Mouse (Mus musculus): ENCODE results near the gene Six1. TPM values are rescaled to one million over a fixed set of nuclear protein-coding genes. Genes with fewer than 3 reads are reported as not detected.

The Six1 gene
- polyA plus RNA-seq, 1 experiment from 2014 or later, result 11.2 TPM

GRCm38 (mm10) chr12:73050305-73050704 lies 3.4 kb downstream of the Six1 start:
- DNase-seq (ENCODE audit: low spot score), result no peak

DNA sequence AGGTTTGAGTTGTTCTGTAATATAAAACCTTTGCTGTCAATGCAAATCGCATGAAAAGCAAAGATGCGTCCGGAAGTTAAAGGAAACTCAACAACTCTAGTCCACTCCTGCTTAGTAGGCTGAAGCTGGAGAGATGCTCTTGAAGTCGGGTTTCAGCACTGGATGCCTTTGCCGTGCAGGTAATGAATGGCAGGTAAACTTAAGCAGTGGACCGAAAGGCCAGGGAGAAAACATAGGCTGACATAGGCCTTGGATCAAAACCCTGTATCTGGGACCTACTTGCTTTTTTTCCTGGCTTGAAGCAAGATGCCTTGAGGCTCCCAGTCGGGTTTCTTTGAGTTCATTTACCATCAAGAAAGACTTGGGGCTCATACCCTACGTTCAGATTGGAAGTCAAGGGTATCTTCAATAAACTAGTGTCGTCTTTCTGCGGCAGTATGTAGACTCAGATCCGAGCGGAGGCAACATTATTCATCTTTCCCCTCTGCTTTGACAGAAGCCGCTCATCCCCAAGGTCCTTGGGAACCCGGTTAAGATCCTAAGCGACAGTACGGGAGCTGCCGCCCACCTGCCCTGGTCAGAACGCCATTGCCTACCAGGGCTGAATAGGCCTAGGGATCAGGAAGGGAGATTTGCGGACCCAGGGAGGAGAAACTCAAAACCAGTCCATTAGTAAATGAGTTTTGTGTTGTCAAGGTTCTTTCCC lies 4.0 kb downstream of the Six1 start:
- DNase-seq (ENCODE audit: low spot score), result no peak

DNA sequence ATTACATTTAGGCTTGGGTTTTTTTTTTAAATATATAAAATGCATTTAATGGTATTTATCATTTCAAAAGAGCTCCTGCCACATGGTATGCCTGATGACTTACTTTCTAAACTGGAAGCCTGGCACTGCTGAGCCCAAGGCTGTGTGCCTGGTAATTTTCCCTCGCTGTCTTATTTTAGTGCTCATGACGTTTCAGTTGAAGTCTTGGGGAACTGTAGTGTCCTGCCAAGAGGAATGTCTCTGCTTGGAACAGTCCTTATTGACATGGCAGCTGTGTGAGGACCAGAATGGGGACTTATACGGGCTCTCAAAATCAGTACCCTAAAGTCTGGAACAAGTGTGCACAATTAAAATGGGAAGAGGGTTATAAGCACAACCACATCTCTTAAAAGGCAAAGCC lies 5.2 kb downstream of the Six1 start:
- no peak for DNase-seq (ENCODE audit: low spot score)

DNA sequence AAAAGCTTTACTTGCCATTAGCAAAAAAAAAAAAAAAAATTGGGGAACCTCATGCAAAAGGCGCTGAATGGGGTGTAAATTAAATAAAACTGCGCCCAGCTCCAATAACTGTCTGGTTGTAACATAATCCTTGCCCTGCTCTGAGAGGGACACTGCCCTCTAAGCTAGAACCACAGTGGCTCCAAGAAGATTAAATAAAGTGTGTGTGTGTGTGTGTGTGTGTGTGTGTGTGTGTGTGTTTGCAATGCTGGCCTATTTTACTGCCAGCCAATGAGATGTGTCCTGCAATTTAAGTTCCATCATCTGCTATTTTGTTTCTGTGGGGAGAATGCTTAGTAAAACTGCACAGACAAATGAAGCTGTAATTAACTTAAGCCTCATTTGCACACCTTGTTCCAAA lies 6.1 kb downstream of the Six1 start:
- no peak for DNase-seq (ENCODE audit: low spot score)

- DNase-seq (ENCODE audit: low spot score), result peak; percentile 78
Observed at GRCm38 (mm10) chr12:73046607-73047180, 7.0 kb downstream of the Six1 start.

DNA sequence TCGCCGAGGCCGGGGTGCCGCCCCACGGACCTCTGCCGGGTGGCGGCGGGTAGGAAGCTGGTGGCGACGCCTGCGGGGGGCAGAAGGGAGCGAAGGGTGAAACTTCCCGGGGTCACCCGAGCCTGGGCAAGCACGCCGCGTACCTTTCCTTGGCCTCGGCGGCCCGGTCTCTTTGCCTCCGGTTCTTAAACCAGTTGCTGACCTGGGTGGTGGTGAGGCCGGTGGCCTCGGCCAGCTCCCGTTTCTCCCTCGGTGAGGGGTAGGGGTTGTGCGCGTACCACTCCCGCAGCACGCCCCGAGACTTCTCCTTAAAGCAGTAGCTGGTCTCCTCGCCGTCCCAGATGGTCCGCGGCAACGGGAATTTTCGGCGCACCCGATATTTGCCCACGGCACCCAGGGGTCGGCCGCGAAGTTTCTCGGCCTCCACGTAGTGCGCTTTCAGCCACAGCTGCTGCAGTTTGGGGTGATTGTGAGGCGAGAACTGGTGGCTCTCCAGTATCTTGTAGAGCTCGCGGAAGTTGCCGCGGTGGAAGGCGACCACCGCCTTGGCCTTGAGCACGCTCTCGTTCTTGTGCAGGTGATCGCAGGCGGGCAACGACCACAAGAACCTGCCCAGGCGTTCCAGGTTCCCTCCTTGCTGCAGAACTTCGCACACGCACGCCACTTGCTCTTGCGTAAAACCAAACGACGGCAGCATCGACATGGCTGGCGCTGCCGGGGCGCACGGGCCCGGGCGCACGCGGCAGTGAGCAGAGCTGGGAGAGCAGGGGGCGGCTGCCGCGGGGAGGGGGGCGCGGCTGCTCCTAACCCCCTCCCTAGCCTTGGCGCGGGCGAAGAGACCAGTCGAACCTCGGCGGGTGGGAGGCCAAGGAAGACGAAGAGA lies 7.7 kb downstream of the Six1 start:
- no peak for DNase-seq (ENCODE audit: low spot score)

GRCm38 (mm10) chr12:73045046-73045723 lies 8.5 kb downstream of the Six1 start:
- DNase-seq (ENCODE audit: low spot score), result no peak

GRCm38 (mm10) chr12:73044221-73045045 lies 9.3 kb downstream of the Six1 start:
- no peak for DNase-seq (ENCODE audit: low spot score)

- no peak for DNase-seq (ENCODE audit: low spot score)
Observed at GRCm38 (mm10) chr12:73043396-73044167, 10.1 kb downstream of the Six1 start.

DNA sequence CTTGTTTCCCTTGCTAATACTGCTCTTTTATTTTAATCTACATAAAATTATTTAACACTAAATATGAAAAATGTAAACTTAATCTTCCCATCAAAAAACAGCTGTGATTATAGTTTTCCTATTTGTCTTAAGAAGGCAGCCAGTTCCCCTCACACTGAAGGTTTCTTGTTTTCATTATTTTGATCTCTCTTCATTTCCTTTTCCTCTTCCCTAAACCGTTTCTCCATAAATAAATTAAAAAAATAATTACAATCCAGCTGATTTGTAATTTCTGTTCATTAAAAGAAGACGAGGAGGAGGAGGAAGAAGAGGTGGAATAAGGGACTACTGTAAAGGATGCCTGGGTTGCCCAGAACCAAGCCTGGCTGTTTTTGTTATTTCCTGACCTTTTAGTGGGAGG lies 10.8 kb downstream of the Six1 start:
- DNase-seq (ENCODE audit: low spot score), result no peak

DNA sequence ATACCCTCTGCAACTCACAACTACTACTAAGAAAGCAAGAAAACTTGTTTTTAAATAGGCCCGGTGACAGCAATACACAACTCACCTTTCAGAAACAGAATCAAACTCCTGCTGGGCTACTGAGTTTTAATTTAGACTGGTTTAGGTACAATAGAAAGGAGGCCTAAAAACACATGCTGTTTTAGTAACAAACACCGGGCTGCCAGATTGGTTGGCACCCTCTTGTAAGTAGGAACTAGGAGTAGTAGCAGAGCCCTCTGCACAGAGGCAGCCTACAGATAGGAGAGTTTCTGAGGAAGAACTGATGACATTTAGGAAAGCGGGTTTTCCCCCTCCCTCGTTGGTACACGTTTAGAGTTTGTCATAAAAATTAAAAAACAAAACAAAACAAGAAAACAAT lies 11.3 kb downstream of the Six1 start:
- DNase-seq (ENCODE audit: low spot score), result no peak

- DNase-seq (ENCODE audit: low spot score), result no peak
Observed at GRCm38 (mm10) chr12:73041256-73041630, 12.4 kb downstream of the Six1 start.

- no peak for DNase-seq (ENCODE audit: low spot score)
Observed at GRCm38 (mm10) chr12:73040563-73041255, 13.0 kb downstream of the Six1 start.

DNA sequence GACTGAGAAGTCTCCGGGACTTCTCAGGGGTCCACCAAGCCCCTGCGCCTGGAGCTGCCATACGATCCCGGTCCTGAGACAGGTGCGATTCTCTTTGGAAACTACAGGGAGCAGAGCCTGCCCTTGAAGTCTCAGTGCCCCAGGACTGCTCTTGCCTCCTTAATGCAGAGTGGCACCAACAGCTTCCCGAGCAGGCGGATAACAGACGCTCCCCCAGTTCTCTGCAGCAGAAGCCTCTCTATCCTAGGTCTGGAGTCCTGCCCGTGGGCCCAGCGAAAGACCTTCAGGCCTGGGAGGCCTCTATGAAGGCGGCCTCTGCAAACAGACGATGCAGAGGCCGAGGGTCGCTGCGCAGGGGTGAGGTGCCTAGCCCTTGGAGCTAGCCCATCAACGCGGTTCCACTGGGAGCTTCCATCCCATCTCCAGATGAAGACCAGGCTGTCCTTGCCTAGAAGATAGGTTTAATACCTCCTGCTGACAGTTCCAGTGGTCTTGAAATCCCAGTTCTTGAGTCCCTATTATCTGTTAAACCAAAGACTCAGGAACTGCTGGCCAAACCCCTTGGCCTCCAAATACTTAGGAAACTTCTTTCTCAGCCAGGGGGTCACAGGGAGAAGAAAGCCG lies 13.6 kb downstream of the Six1 start:
- no peak for DNase-seq (ENCODE audit: low spot score)

DNA sequence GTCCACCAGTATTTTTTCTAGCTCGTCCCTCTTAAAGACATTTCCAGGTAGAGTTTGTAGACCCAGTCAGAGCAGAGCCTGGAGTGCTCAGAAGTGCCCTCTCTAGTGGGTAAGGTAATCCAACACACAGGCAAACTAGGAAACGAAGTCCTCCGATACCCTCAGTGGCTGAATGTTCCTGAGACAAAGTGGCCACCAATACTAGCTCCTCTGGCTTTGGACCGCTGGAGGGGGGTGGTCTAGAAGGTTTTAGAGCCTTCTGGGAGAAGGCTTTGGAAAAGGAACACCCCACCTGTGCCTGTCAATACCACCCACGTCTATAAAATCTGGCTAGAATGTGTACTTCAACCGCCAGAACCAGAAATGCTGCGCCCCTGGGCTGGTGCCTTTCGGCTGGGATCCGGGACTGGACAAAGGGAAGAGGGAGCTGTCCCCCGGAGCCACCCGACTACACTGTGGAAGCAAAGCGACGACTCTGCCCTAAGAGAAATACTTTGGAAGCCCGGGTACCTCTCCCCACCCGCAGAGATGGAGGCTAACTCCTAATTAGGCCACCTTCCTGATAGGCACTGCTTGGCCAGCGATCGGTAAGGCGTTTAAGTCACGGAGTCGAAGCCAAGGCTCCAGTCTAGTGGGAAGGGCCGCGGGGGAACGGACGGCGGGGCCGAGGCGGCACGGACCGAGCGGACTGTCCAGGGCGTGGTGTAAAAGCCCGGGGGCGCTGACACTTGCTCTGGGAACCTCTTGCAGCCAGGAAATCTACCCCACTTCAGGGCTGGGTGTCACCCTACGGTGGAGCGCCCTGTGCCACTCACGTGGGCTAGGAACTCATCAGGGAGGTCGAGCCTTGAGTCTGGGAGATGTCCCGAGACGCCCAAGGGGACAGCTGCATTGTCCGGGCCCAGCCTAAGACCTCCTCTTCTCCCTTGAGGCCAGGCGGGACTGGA lies 14.4 kb downstream of the Six1 start:
- no peak for DNase-seq (ENCODE audit: low spot score)

DNA sequence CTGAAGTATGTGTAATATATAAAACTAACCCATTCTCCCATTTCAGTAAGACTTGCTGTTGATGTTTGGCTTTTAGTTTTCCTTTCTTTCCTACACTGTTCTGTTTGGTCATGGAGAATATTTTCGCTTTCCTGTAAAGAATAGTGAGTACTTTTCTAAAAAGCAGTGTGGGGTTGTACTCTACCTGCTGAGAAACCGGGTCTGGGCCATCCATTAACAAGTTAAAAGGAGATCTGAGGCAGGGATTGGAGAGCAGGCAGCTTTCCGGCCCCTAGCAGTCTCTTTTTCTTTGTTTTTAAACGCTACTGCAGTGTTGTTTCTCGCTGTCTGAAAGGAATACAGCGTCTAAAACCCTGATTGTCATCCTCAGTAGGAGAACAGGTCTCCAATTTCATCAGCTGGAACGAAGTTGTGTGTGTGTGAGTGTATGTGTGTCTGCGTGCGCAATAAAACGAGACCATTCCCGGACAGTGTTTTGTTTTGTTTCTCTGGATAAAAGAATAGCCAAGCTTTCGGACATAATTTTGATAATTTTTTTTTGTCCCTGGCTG lies 15.2 kb downstream of the Six1 start:
- DNase-seq (ENCODE audit: low spot score), result no peak

DNA sequence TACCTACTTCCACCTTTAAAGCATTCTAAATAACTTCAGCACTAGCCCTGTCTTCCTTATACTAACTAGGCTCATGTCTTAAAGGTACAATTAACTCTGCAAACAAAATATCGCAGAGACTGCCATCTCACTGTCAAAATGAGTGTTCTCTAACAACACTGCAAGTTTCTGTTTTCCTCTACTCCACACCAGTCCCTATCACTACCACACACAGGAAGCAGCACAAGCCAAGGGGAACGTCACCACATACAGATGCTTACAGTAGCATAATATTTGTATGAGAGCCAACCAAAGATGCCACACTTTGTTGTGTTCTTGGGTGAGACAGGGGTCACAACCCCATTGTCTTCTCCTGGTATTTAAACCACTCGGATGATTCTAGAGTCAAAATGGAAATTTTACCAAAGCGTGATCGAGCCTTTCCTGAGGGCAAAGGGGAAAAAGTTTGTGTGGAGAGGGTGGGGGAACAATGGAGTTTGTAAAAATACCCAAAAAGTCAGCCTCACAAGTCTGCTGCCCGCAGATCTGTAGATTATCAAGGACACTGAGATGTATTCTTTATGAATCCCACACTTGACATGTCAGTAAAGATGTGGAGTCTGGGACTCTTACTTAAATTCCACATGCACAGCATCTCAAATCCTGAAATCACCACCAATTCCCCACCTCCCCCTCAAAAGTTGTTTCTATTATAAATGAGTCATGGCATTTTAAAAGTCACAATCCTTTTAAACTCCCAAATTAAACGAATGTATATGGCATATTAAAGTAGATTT lies 16.1 kb downstream of the Six1 start:
- no peak for DNase-seq (ENCODE audit: low spot score)

All from thymus, postnatal 0 days (tissue).